Mouse (Mus musculus): ENCODE measurements around the gene Gpr26.

Gpr26 gene

GRCm38 (mm10) chr7:131966023-131966915 is at the start of gene Gpr26:
Gene Gpr26, plus strand, starts transcription at chr7:131966460.
- DNase-seq (ENCODE audit: low read depth, low spot score), result no peak

- peak; percentile 12 for DNase-seq (ENCODE audit: low read depth, low spot score)
These were observed 48.9 kb upstream of the Gpr26 start for GRCm38 (mm10) chr7:131917384-131917783.

GRCm38 (mm10) chr7:131927288-131928050 is 38.8 kb upstream of the Gpr26 start:
- DNase-seq (ENCODE audit: low read depth, low spot score), result no peak

GRCm38 (mm10) chr7:131937611-131938010 is 28.6 kb upstream of the Gpr26 start:
- no peak for DNase-seq (ENCODE audit: low read depth, low spot score)

- DNase-seq (ENCODE audit: low read depth, low spot score), result no peak
These were observed 15.1 kb upstream of the Gpr26 start for GRCm38 (mm10) chr7:131951131-131951530.

GRCm38 (mm10) chr7:131953402-131953801 is 12.9 kb upstream of the Gpr26 start:
- no peak for DNase-seq (ENCODE audit: low read depth, low spot score)

GRCm38 (mm10) chr7:131958705-131959104 is 7.6 kb upstream of the Gpr26 start:
- DNase-seq (ENCODE audit: low read depth, low spot score), result no peak

GRCm38 (mm10) chr7:131960551-131960950 is 5.7 kb upstream of the Gpr26 start:
- peak; percentile 42 for DNase-seq (ENCODE audit: low read depth, low spot score)

GRCm38 (mm10) chr7:131966916-131967494 is 745 bp downstream of the Gpr26 start:
- peak; percentile 17 for DNase-seq (ENCODE audit: low read depth, low spot score)

GRCm38 (mm10) chr7:131970255-131970654 is 4.0 kb downstream of the Gpr26 start:
- no peak for DNase-seq (ENCODE audit: low read depth, low spot score)

- DNase-seq (ENCODE audit: low read depth, low spot score), result no peak
These were observed 9.6 kb downstream of the Gpr26 start for GRCm38 (mm10) chr7:131975867-131976266.

GRCm38 (mm10) chr7:131978609-131979008 is 12.3 kb downstream of the Gpr26 start:
- DNase-seq (ENCODE audit: low read depth, low spot score), result no peak

- peak; percentile 69 for DNase-seq (ENCODE audit: low read depth, low spot score)
These were observed 22.8 kb downstream of the Gpr26 start for GRCm38 (mm10) chr7:131989056-131989455.

- peak; percentile 57 for DNase-seq (ENCODE audit: low read depth, low spot score)
These were observed 26.0 kb downstream of the Gpr26 start for GRCm38 (mm10) chr7:131992226-131992625.

- DNase-seq (ENCODE audit: low read depth, low spot score), result no peak
These were observed 26.6 kb downstream of the Gpr26 start for GRCm38 (mm10) chr7:131992873-131993272.

- no peak for DNase-seq (ENCODE audit: low read depth, low spot score)
These were observed 39.9 kb downstream of the Gpr26 start for GRCm38 (mm10) chr7:132005996-132006696.

- no peak for DNase-seq (ENCODE audit: low read depth, low spot score)
These were observed 42.7 kb downstream of the Gpr26 start for GRCm38 (mm10) chr7:132009002-132009401.

- no peak for DNase-seq (ENCODE audit: low read depth, low spot score)
These were observed 46.9 kb downstream of the Gpr26 start for GRCm38 (mm10) chr7:132012969-132013679.

GRCm38 (mm10) chr7:132013970-132014369 is 47.7 kb downstream of the Gpr26 start:
- DNase-seq (ENCODE audit: low read depth, low spot score), result no peak

- DNase-seq (ENCODE audit: low read depth, low spot score), result peak; percentile 53
These were observed 48.9 kb downstream of the Gpr26 start for GRCm38 (mm10) chr7:132015193-132015592.

GRCm38 (mm10) chr7:132015933-132016332 is 49.7 kb downstream of the Gpr26 start:
- no peak for DNase-seq (ENCODE audit: low read depth, low spot score)
